Mouse (Mus musculus) kidney, embryonic 15.5 days (tissue): ENCODE measurements around the gene Olfr305. TPM values are rescaled to one million over a fixed set of nuclear protein-coding genes. Genes with fewer than 3 reads are reported as not detected.

Source experiments
- polyA plus RNA-seq: library from polyadenylated mRNA; unstranded; fragments of >200 nt; fragmentation: Nextera tagmentation; extraction: Ambion mirVana; gene quantifications from 2 replicates; pipeline ENCODE4 v1.2.1, GENCODE M21; 2015

Gene Olfr305
- polyA plus RNA-seq, 1 experiment from 2014 or later = not detected

Other genes with a start within 250 kb of the Olfr305 start
- not detected in 2 replicates for gene Vmn2r75, start 195.2 kb downstream of the Olfr305 start, polyA plus RNA-seq
- gene Vmn2r76, start 120.6 kb downstream of the Olfr305 start, polyA plus RNA-seq = not detected in 2 replicates
- not detected in 2 replicates for gene Olfr310, start 89.8 kb downstream of the Olfr305 start, polyA plus RNA-seq
- not detected in 2 replicates for gene Olfr309, start 53.2 kb downstream of the Olfr305 start, polyA plus RNA-seq
- gene Olfr308, start 41.3 kb downstream of the Olfr305 start, polyA plus RNA-seq = not detected in 2 replicates
- gene Olfr307, start 29.3 kb downstream of the Olfr305 start, polyA plus RNA-seq = not detected in 2 replicates
- gene Olfr304, start 19.7 kb upstream of the Olfr305 start, polyA plus RNA-seq = not detected in 2 replicates
- not detected in 2 replicates for gene Olfr303, start 30.9 kb upstream of the Olfr305 start, polyA plus RNA-seq
- gene Olfr301, start 36.9 kb upstream of the Olfr305 start, polyA plus RNA-seq = not detected in 2 replicates
- gene Olfr299, start 93.0 kb upstream of the Olfr305 start, polyA plus RNA-seq = not detected in 2 replicates
- not detected in 2 replicates for gene Olfr298, start 125.6 kb upstream of the Olfr305 start, polyA plus RNA-seq
- not detected in 2 replicates for gene Olfr297, start 153.0 kb upstream of the Olfr305 start, polyA plus RNA-seq
- gene Olfr295, start 216.9 kb upstream of the Olfr305 start, polyA plus RNA-seq = not detected in 2 replicates
- gene Olfr294, start 249.7 kb upstream of the Olfr305 start, polyA plus RNA-seq = not detected in 2 replicates